ENCODE assay signal across 9 mouse cellular contexts in genomic region chr11:117728841-117729240, GRCm38 (mm10). TPM values are rescaled to one million over a fixed set of nuclear protein-coding genes. Genes with fewer than 3 reads are reported as not detected.
DNase-seq lines count a peak whose midpoint lies in the region; ATAC-seq and TF ChIP-seq lines count a peak whose summit lies in the region.
"Had no signal": no experiment of that assay in that cellular context is flagged by ENCODE, and none has a peak within 500 bp of the region (broad histone marks: within the 10 kb centered on the region; RNA-seq: fewer than 3 reads in every experiment).

No protein-coding gene starts in this region.

- ATAC-seq in heart, embryonic 13.5 days (ENCODE audit: extremely low read depth, insufficient number of reproducible peaks, low FRiP score, low TSS enrichment), result no peak
- ATAC-seq: Patski had no signal

- peaks cover 19% of the 10 kb centered on the region for H3K36me3 ChIP-seq in heart, embryonic 13.5 days

- H3K4me2 ChIP-seq in heart, embryonic 13.5 days, result no peak overlapping the region

- 49% methylated on average over 1 of the region's 1 CpGs for WGBS in heart, embryonic 13.5 days

- no peaks in the 10 kb centered on the region for H3K9me3 ChIP-seq in heart, embryonic 13.5 days

- peaks cover 47% of the 10 kb centered on the region for H3K4me1 ChIP-seq in heart, embryonic 13.5 days

- no peak overlapping the region for H3K4me3 ChIP-seq in heart, embryonic 13.5 days
- no peak overlapping the region for H3K4me3 ChIP-seq in left cerebral cortex, adult 2 months

- H3K9ac ChIP-seq in heart, embryonic 13.5 days, result no peak overlapping the region

- no peaks in the 10 kb centered on the region for H3K27me3 ChIP-seq in heart, embryonic 13.5 days (replicated peaks)
- H3K27me3 ChIP-seq: Patski had no signal

- intact Hi-C loops in left cerebral cortex, adult 2 months (cut with DNase I), result no loop called here

- H3K27ac ChIP-seq in heart, embryonic 13.5 days (replicated peaks), result peak overlapping the region; percentile 60
- H3K27ac ChIP-seq in left cerebral cortex, adult 2 months, result no peak overlapping the region

- TF ChIP-seq CTCF in left cerebral cortex, adult 2 months (IDR thresholded peaks at IDR 0.05), result no peak

- peak; percentile 27 for DNase-seq in ovary, postnatal 14 days (ENCODE audit: low spot score)
- no peak for DNase-seq in ovary, postnatal 10 days (ENCODE audit: low spot score)
- peak; percentile 79 to 89 for DNase-seq in kidney, postnatal 25 days
- no peak for DNase-seq in left cerebral cortex, adult 2 months (ENCODE audit: extremely low spot score in 1 of 2, low spot score in 2 of 2)
- no peak for DNase-seq in natural killer cell, adult 2 months (ENCODE audit: low spot score in 2 of 2)
- no peak for DNase-seq in thymus, postnatal 25 days
- DNase-seq: retina, postnatal 1 day had no signal

RNA-seq across cellular contexts. Expression of gene Tmc8, which starts 53.0 kb away (rescaled TPM):
- polyA plus RNA-seq in heart, embryonic 13.5 days (2015; fragmentation: Nextera tagmentation; extraction: Ambion mirVana), result 2.5 and 3.0 TPM in 2 replicates
- total RNA-seq in left cerebral cortex, adult 2 months (2021), result 1 to 10 TPM in 1 of 2 experiments, under 1 TPM in 1; 0.88 to 1.3 TPM

RNA-seq across cellular contexts. Expression of gene Tmc6, which starts 53.2 kb away (rescaled TPM):
- 22.2 and 26.9 TPM in 2 replicates for polyA plus RNA-seq in heart, embryonic 13.5 days (2015; fragmentation: Nextera tagmentation; extraction: Ambion mirVana)
- total RNA-seq in left cerebral cortex, adult 2 months (2021), result 1 to 10 TPM; 7.8 to 9.3 TPM

Comparison
In these comparisons a context has a peak if more than half of its experiments do, and no peak if none do; other contexts are left out.
1. DNase-seq: peak in ovary, postnatal 14 days (single experiment) and kidney, postnatal 25 days (2 of 2); none in ovary, postnatal 10 days (single experiment), left cerebral cortex, adult 2 months (0 of 2), natural killer cell, adult 2 months (0 of 2) and thymus, postnatal 25 days (single experiment).